Mouse (Mus musculus) common myeloid progenitor, adult 5-6 weeks (primary cell): ENCODE results near the gene Ccdc57. TPM values are rescaled to one million over a fixed set of nuclear protein-coding genes. Genes with fewer than 3 reads are reported as not detected.
"Not testable (repeated sequence)": the region's sequence is repeated elsewhere in the genome, so short reads cannot be mapped to it uniquely, and the experiment has no call there.

Experiments used
- ATAC-seq: replicated peaks from 2 replicates; pipeline ENCODE4 v1.8.0; 2016; ENCODE audit warnings: low read depth, mild to moderate bottlenecking, moderate TSS enrichment, inconsistent platforms; ENCODE audit not compliant: poor library complexity, severe bottlenecking
- total RNA-seq: library from RNA; stranded (forward); fragments of 200-1000, 187-1606 nt; gene quantifications from 2 replicates; pipeline ENCODE4 v1.2.3, GENCODE M21; 2017

Gene Ccdc57
- total RNA-seq, 1 experiment from 2014 or later, result 9.7 TPM

- ATAC-seq, result peak; percentile 91
Observed at GRCm38 (mm10) chr11:120795756-120796613, 136.7 kb downstream of the Ccdc57 start, which contains the start of gene Dus1l. Gene Dus1l (minus strand): TSS chr11:120796403.

GRCm38 (mm10) chr11:120792652-120793051 lies 140.0 kb downstream of the Ccdc57 start:
- no peak for ATAC-seq

- no peak for ATAC-seq
Observed at GRCm38 (mm10) chr11:120789810-120790209, 142.9 kb downstream of the Ccdc57 start.

GRCm38 (mm10) chr11:120789355-120789754 lies 143.3 kb downstream of the Ccdc57 start:
- no peak for ATAC-seq

GRCm38 (mm10) chr11:120788460-120788859 lies 144.2 kb downstream of the Ccdc57 start:
- ATAC-seq, result not testable (repeated sequence)

GRCm38 (mm10) chr11:120785145-120785544 lies 147.5 kb downstream of the Ccdc57 start:
- ATAC-seq, result no peak

- ATAC-seq, result peak; percentile 68
Observed at GRCm38 (mm10) chr11:120784064-120784791, 148.4 kb downstream of the Ccdc57 start, which contains the start of the genes Rfng and Gps1. Gene Rfng (minus strand): TSS chr11:120784207. Gene Gps1 (plus strand): TSS chr11:120784272.

- ATAC-seq, result no peak
Observed at GRCm38 (mm10) chr11:120783426-120784063, 149.1 kb downstream of the Ccdc57 start.

GRCm38 (mm10) chr11:120781361-120781760 lies 151.3 kb downstream of the Ccdc57 start:
- not testable (repeated sequence) for ATAC-seq

- ATAC-seq, result no peak
Observed at GRCm38 (mm10) chr11:120779876-120780275, 152.8 kb downstream of the Ccdc57 start.

GRCm38 (mm10) chr11:120777123-120777522 lies 155.5 kb downstream of the Ccdc57 start:
- ATAC-seq, result no peak

Other genes starting within 250 kb of the Ccdc57 start
- 81.5 and 113 TPM in 2 replicates for gene Cenpx, start 219.1 kb downstream of the Ccdc57 start, total RNA-seq
- 30.3 and 30.9 TPM in 2 replicates for gene Lrrc45, start 218.9 kb downstream of the Ccdc57 start, total RNA-seq
- not detected in 2 replicates for gene Rac3, start 211.4 kb downstream of the Ccdc57 start, total RNA-seq
- 8.4 and 9.5 TPM in 2 replicates for gene Dcxr, start 205.6 kb downstream of the Ccdc57 start, total RNA-seq
- not detected in 2 replicates for gene Cbr2, start 200.8 kb downstream of the Ccdc57 start, total RNA-seq
- gene Hmga1b, start 170.1 kb downstream of the Ccdc57 start, total RNA-seq, result 18.9 and 25.7 TPM in 2 replicates
- gene Rfng, start 148.7 kb downstream of the Ccdc57 start, total RNA-seq, result 4.8 and 5.6 TPM in 2 replicates
- gene Gps1, start 148.6 kb downstream of the Ccdc57 start, total RNA-seq, result 66.0 and 88.2 TPM in 2 replicates
- gene Dus1l, start 136.5 kb downstream of the Ccdc57 start, total RNA-seq, result 43.2 and 57.9 TPM in 2 replicates
- gene Fasn, start 108.3 kb downstream of the Ccdc57 start, total RNA-seq, result 46.0 and 62.3 TPM in 2 replicates
- gene Slc16a3, start 15.6 kb upstream of the Ccdc57 start, total RNA-seq, result 3.0 and 3.9 TPM in 2 replicates
- 65.0 and 84.8 TPM in 2 replicates for gene Csnk1d, start 58.5 kb upstream of the Ccdc57 start, total RNA-seq
- gene Cd7, start 106.5 kb upstream of the Ccdc57 start, total RNA-seq, result 1.1 and 3.1 TPM in 2 replicates
- gene Sectm1b, start 130.7 kb upstream of the Ccdc57 start, total RNA-seq, result not detected in 2 replicates
- gene Sectm1a, start 148.3 kb upstream of the Ccdc57 start, total RNA-seq, result not detected in 2 replicates
- gene Tex19.2, start 185.8 kb upstream of the Ccdc57 start, total RNA-seq, result not detected in 2 replicates
- not detected in 2 replicates for gene Tex19.1, start 213.3 kb upstream of the Ccdc57 start, total RNA-seq
- gene Uts2r, start 227.4 kb upstream of the Ccdc57 start, total RNA-seq, result not detected in 2 replicates